Mouse (Mus musculus) megakaryocyte, embryonic 14.5 days (primary cell): ENCODE measurements around the gene Slc3a1. TPM values are rescaled to one million over a fixed set of nuclear protein-coding genes. Genes with fewer than 3 reads are reported as not detected.

Experiments
- H3K27me3 ChIP-seq: replicated peaks from 2 replicates; pipeline ENCODE3; 2012; ENCODE audit warnings: inconsistent platforms
- H3K36me3 ChIP-seq: replicated peaks from 2 replicates; pipeline ENCODE3; 2012; ENCODE audit warnings: low read length, inconsistent platforms, mixed read lengths
- H3K4me1 ChIP-seq: 2 replicates; pipeline ENCODE4 v1.6.1; 2012; ENCODE audit warnings: inconsistent platforms
- H3K4me3 ChIP-seq: replicated peaks from 2 replicates; pipeline ENCODE3; 2012; ENCODE audit warnings: moderate library complexity, mild to moderate bottlenecking, inconsistent platforms
- H3K9me3 ChIP-seq: 2 replicates; pipeline ENCODE4 v1.6.1; 2012; ENCODE audit warnings: inconsistent platforms
- FLI1 ChIP-seq: IDR thresholded peaks from 2 replicates; pipeline ENCODE4 v1.6.1; 2012; ENCODE audit warnings: low read length, inconsistent platforms, mixed read lengths
- GATA1 ChIP-seq: IDR thresholded peaks from 3 replicates; pipeline ENCODE4 v1.6.1; 2012; ENCODE audit warnings: mixed read lengths, low read length, inconsistent platforms, borderline replicate concordance
- polyA plus RNA-seq: library from polyadenylated mRNA; stranded (reverse); fragments of >175 nt; gene quantifications from 2 replicates; pipeline ENCODE4 v1.2.3, GENCODE M21; 2012; ENCODE audit warnings: low replicate concordance; ENCODE audit not compliant: insufficient read depth

Gene Slc3a1
- polyA plus RNA-seq, 1 experiment: 0.37 TPM

- no peaks in the 10 kb centered on the region for H3K9me3 ChIP-seq
- peaks cover 58% of the 10 kb centered on the region for H3K4me1 ChIP-seq
- no peaks in the 10 kb centered on the region for H3K27me3 ChIP-seq
- H3K36me3 ChIP-seq: peaks cover 32% of the 10 kb centered on the region
- TF ChIP-seq GATA1 (no peak), FLI1 (no peak)
- no peak overlapping the region for H3K4me3 ChIP-seq
Observed at GRCm38 (mm10) chr17:85058276-85058675, 30.1 kb downstream of the Slc3a1 start.

DNA sequence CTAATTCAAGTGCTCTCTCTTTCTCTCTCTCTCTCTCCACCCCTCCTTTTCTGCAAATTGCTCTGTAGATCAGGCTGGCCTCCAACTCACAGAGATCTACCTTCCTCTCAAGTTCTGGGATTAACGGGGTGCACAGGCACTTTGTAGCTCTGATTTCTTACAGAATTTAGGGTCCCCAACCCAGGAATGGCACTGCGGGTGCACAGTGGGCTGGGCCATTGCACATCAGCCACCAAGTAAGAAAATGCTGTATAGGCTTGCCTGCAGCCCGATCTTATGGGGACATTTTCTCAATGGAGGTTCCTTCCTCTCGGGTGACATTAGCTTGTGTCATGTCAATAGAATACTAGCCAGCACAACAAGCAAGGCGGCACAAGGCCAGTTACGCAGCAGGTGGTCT, 31.0 kb downstream of the Slc3a1 start:
- Histone ChIP-seq H3K9me3 (no peaks in the 10 kb centered on the region), H3K4me3 (no peak overlapping the region), H3K4me1 (peaks cover 59% of the 10 kb centered on the region), H3K36me3 (peaks cover 40% of the 10 kb centered on the region), H3K27me3 (no peaks in the 10 kb centered on the region)
- TF ChIP-seq FLI1: no peak
- TF ChIP-seq GATA1: no peak

- Histone ChIP-seq H3K36me3 (peaks cover 84% of the 10 kb centered on the region), H3K4me3 (peak overlapping the region; percentile 59), H3K4me1 (peaks cover 66% of the 10 kb centered on the region), H3K9me3 (no peaks in the 10 kb centered on the region), H3K27me3 (no peaks in the 10 kb centered on the region)
- no peak for TF ChIP-seq GATA1
- TF ChIP-seq FLI1: no peak
Observed at GRCm38 (mm10) chr17:85063560-85063959, 35.4 kb downstream of the Slc3a1 start.

GRCm38 (mm10) chr17:85067331-85067730, 39.2 kb downstream of the Slc3a1 start:
- Histone ChIP-seq H3K27me3 (no peaks in the 10 kb centered on the region), H3K4me3 (no peak overlapping the region), H3K4me1 (peaks cover 47% of the 10 kb centered on the region), H3K9me3 (no peaks in the 10 kb centered on the region), H3K36me3 (peaks cover 99% of the 10 kb centered on the region)
- no peak for TF ChIP-seq FLI1
- TF ChIP-seq GATA1: no peak

GRCm38 (mm10) chr17:85070658-85071057, 42.5 kb downstream of the Slc3a1 start:
- TF ChIP-seq FLI1: no peak
- TF ChIP-seq GATA1: no peak
- H3K9me3 ChIP-seq: no peaks in the 10 kb centered on the region
- H3K36me3 ChIP-seq: peaks cover 99% of the 10 kb centered on the region
- peaks cover 22% of the 10 kb centered on the region for H3K4me1 ChIP-seq
- H3K4me3 ChIP-seq: no peak overlapping the region
- no peaks in the 10 kb centered on the region for H3K27me3 ChIP-seq

- Histone ChIP-seq H3K4me3 (no peak overlapping the region), H3K36me3 (peaks cover 99% of the 10 kb centered on the region), H3K27me3 (no peaks in the 10 kb centered on the region), H3K4me1 (peaks cover 22% of the 10 kb centered on the region), H3K9me3 (no peaks in the 10 kb centered on the region)
- TF ChIP-seq FLI1 (no peak), GATA1 (no peak)
Observed at GRCm38 (mm10) chr17:85071088-85071775, 43.1 kb downstream of the Slc3a1 start.

GRCm38 (mm10) chr17:85072383-85072782, 44.2 kb downstream of the Slc3a1 start:
- Histone ChIP-seq H3K36me3 (peaks cover 99% of the 10 kb centered on the region), H3K9me3 (no peaks in the 10 kb centered on the region), H3K4me1 (peaks cover 13% of the 10 kb centered on the region), H3K4me3 (no peak overlapping the region), H3K27me3 (no peaks in the 10 kb centered on the region)
- no peak for TF ChIP-seq GATA1
- TF ChIP-seq FLI1: no peak

GRCm38 (mm10) chr17:85073214-85073613, 45.0 kb downstream of the Slc3a1 start:
- peaks cover 100% of the 10 kb centered on the region for H3K36me3 ChIP-seq
- H3K27me3 ChIP-seq: no peaks in the 10 kb centered on the region
- no peak for TF ChIP-seq GATA1
- no peak for TF ChIP-seq FLI1
- H3K4me1 ChIP-seq: peaks cover 10% of the 10 kb centered on the region; the same call in 1 of the 2 replicates
- H3K4me3 ChIP-seq: no peak overlapping the region
- H3K9me3 ChIP-seq: no peaks in the 10 kb centered on the region

- no peak for TF ChIP-seq GATA1
- Histone ChIP-seq H3K36me3 (peaks cover 100% of the 10 kb centered on the region), H3K4me1 (peaks cover 10% of the 10 kb centered on the region; the same call in 1 of the 2 replicates), H3K27me3 (no peaks in the 10 kb centered on the region), H3K4me3 (no peak overlapping the region), H3K9me3 (no peaks in the 10 kb centered on the region)
Observed at GRCm38 (mm10) chr17:85074083-85074482, 45.9 kb downstream of the Slc3a1 start.

DNA sequence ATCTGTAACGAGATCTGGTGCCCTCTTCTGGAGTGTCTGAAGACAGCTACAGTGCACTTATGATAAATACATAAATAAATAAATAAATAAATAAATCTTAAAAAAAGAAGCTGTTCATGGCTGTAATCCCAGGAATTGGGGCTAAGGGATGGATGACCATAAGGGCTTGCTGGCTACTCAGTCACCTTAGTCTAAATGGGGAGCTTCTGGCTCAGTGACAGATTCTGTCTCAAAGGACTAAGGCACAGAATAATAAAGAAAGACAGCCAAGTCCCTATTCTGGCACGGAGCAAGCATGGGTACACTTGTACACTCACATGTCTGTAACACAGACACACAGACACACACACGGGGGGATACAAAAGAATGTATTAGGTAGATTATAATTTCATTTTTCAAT, 51.1 kb downstream of the Slc3a1 start:
- Histone ChIP-seq H3K9me3 (no peaks in the 10 kb centered on the region), H3K36me3 (peaks cover 95% of the 10 kb centered on the region), H3K4me3 (no peak overlapping the region), H3K4me1 (0 out of 2 replicates have a peak, but pooled peaks cover 4% of the 10 kb centered on the region), H3K27me3 (no peaks in the 10 kb centered on the region)
- TF ChIP-seq FLI1 (no peak), GATA1 (no peak)

DNA sequence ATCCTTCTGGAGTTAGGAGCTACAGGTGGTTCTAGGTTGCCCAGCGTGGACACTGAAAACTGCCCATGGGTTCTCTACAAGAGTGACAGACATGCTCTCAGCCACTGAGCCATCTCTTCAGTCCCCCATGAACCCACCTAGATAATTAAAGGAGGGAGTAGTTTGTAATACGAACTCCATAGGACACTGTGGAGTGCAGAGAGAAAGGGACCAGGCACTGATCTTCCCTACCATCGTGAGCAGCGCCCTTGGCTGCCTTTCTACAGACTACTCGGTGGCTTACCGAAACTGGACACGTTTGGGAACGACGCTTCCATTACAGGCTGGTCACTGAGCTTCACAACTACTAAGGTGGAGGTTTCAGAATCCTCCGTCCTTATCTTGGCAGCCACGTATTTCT, 52.6 kb downstream of the Slc3a1 start:
- no peaks in the 10 kb centered on the region for H3K27me3 ChIP-seq

More for the DNA sequence above, 52.6 kb downstream of the Slc3a1 start:
- Histone ChIP-seq H3K9me3 (no peaks in the 10 kb centered on the region), H3K4me1 (peaks cover 18% of the 10 kb centered on the region), H3K36me3 (peaks cover 87% of the 10 kb centered on the region), H3K4me3 (no peak overlapping the region)
- no peak for TF ChIP-seq GATA1
- TF ChIP-seq FLI1: no peak
